Mouse (Mus musculus) kidney, embryonic 15.5 days (tissue): ENCODE measurements around the gene Ppp1r15a. TPM values are rescaled to one million over a fixed set of nuclear protein-coding genes. Genes with fewer than 3 reads are reported as not detected.
"Not testable (repeated sequence)": the region's sequence is repeated elsewhere in the genome, so short reads cannot be mapped to it uniquely, and the experiment has no call there.

Experiments used
- ATAC-seq: fragments of 200-750 bp; cut with Nextera tagmentation; replicated peaks from 2 replicates; pipeline ENCODE4 v1.8.0; 2017; ENCODE audit warnings: moderate TSS enrichment; ENCODE audit not compliant: low FRiP score
- H3K27ac ChIP-seq: fragments of 300-500 bp; sonication (generic); 2 replicates; pipeline ENCODE4 v1.5.1; 2015; ENCODE audit warnings: mild to moderate bottlenecking, inconsistent platforms
- H3K27me3 ChIP-seq: fragments of 300-500 bp; sonication (generic); 2 replicates; pipeline ENCODE4 v1.6.1; 2015; ENCODE audit warnings: inconsistent platforms
- H3K36me3 ChIP-seq: fragments of 300-500 bp; sonication (generic); 2 replicates; pipeline ENCODE4 v1.6.1; 2015; ENCODE audit warnings: inconsistent platforms
- H3K4me1 ChIP-seq: fragments of 300-500 bp; sonication (generic); 2 replicates; pipeline ENCODE4 v1.6.1; 2015; ENCODE audit warnings: inconsistent platforms
- H3K4me2 ChIP-seq: fragments of 300-500 bp; sonication (generic); 2 replicates; pipeline ENCODE4 v1.6.1; 2015; ENCODE audit warnings: moderate library complexity, mild to moderate bottlenecking, inconsistent platforms
- H3K4me3 ChIP-seq: fragments of 300-500 bp; sonication (generic); replicated peaks from 2 replicates; pipeline ENCODE4 v1.5.1; 2015; ENCODE audit warnings: mild to moderate bottlenecking, inconsistent platforms
- H3K9ac ChIP-seq: fragments of 300-500 bp; sonication (generic); 2 replicates; pipeline ENCODE4 v1.6.1; 2015; ENCODE audit warnings: mild to moderate bottlenecking, inconsistent platforms
- H3K9me3 ChIP-seq: fragments of 300-500 bp; sonication (generic); replicated peaks from 2 replicates; pipeline ENCODE4 v1.6.1; 2016; ENCODE audit warnings: inconsistent platforms
- WGBS: fragments of 180-500 bp; shearing (Covaris S2); methylation state at CpG from one replicate; pipeline ENCODE4 v1.1.7; 2015; ENCODE audit warnings: mixed read lengths; 5-methylcytosine and 5-hydroxymethylcytosine counted together
- polyA plus RNA-seq: library from polyadenylated mRNA; unstranded; fragments of >200 nt; fragmentation: Nextera tagmentation; extraction: Ambion mirVana; gene quantifications from 2 replicates; pipeline ENCODE4 v1.2.1, GENCODE M21; 2015

Gene Ppp1r15a
- polyA plus RNA-seq, 1 experiment from 2014 or later: 24.7 TPM

- H3K36me3 ChIP-seq: 0 out of 2 replicates have a peak, but pooled peaks cover 4% of the 10 kb centered on the region
These were observed 18.5 kb upstream of the Ppp1r15a start for GRCm38 (mm10) chr7:45544525-45544924.

GRCm38 (mm10) chr7:45540213-45540612 lies 14.1 kb upstream of the Ppp1r15a start:
- peaks cover 20% of the 10 kb centered on the region for H3K4me1 ChIP-seq
- no peak overlapping the region for H3K4me2 ChIP-seq
- no peak for ATAC-seq
- H3K9me3 ChIP-seq: 0 out of 2 replicates have a peak, but pooled peaks cover 3% of the 10 kb centered on the region
- no peaks in the 10 kb centered on the region for H3K27me3 ChIP-seq
- H3K36me3 ChIP-seq: 0 out of 2 replicates have a peak, but pooled peaks cover 4% of the 10 kb centered on the region
- H3K27ac ChIP-seq: no peak overlapping the region
- no peak overlapping the region for H3K4me3 ChIP-seq
- WGBS: 43% methylated on average over 2 of the region's 2 CpGs
- H3K9ac ChIP-seq: no peak overlapping the region

More at GRCm38 (mm10) chr7:45544525-45544924, 18.5 kb upstream of the Ppp1r15a start:
- Histone ChIP-seq H3K9ac (no peak overlapping the region), H3K27ac (no peak overlapping the region), H3K4me3 (no peak overlapping the region), H3K4me1 (0 out of 2 replicates have a peak, but pooled peaks cover 4% of the 10 kb centered on the region), H3K4me2 (no peak overlapping the region), H3K9me3 (0 out of 2 replicates have a peak, but pooled peaks cover 3% of the 10 kb centered on the region), H3K27me3 (no peaks in the 10 kb centered on the region)
- no peak for ATAC-seq
- 92% methylated on average over 1 of the region's 1 CpGs for WGBS

- Histone ChIP-seq H3K4me1 (peaks cover 20% of the 10 kb centered on the region), H3K27me3 (no peaks in the 10 kb centered on the region), H3K27ac (no peak overlapping the region), H3K36me3 (no peaks in the 10 kb centered on the region), H3K4me2 (no peak overlapping the region), H3K4me3 (no peak overlapping the region), H3K9me3 (no peaks in the 10 kb centered on the region), H3K9ac (no peak overlapping the region)
- no peak for ATAC-seq
- 73% methylated on average over 3 of the region's 3 CpGs for WGBS
These were observed 13.0 kb upstream of the Ppp1r15a start for GRCm38 (mm10) chr7:45539095-45539494.

- peaks cover 20% of the 10 kb centered on the region for H3K4me1 ChIP-seq
- peak overlapping the region; percentile 86 for H3K4me2 ChIP-seq
- H3K4me3 ChIP-seq: peak overlapping the region; percentile 60
- no peaks in the 10 kb centered on the region for H3K36me3 ChIP-seq
- H3K27ac ChIP-seq: no peak overlapping the region
- H3K27me3 ChIP-seq: no peaks in the 10 kb centered on the region
- 2% methylated on average over 29 of the region's 29 CpGs for whole genome bisulfite sequencing
- peak; percentile 68 for ATAC-seq
- H3K9me3 ChIP-seq: no peaks in the 10 kb centered on the region
- peak overlapping the region; percentile 50; the same call in 1 of the 2 replicates for H3K9ac ChIP-seq
These were observed 12.3 kb upstream of the Ppp1r15a start for GRCm38 (mm10) chr7:45538163-45539041.

GRCm38 (mm10) chr7:45537602-45538001 lies 11.5 kb upstream of the Ppp1r15a start:
- Histone ChIP-seq H3K9me3 (no peaks in the 10 kb centered on the region), H3K4me2 (peak overlapping the region; percentile 86), H3K36me3 (no peaks in the 10 kb centered on the region), H3K27ac (no peak overlapping the region), H3K4me1 (peaks cover 20% of the 10 kb centered on the region), H3K9ac (peak overlapping the region; percentile 50; the same call in 1 of the 2 replicates), H3K27me3 (no peaks in the 10 kb centered on the region), H3K4me3 (peak overlapping the region; percentile 60)
- no peak for ATAC-seq
- WGBS: 86% methylated on average over 10 of the region's 10 CpGs

- H3K9ac ChIP-seq: no peak overlapping the region
- H3K4me1 ChIP-seq: peaks cover 20% of the 10 kb centered on the region
- H3K9me3 ChIP-seq: no peaks in the 10 kb centered on the region
- no peak overlapping the region for H3K27ac ChIP-seq
- no peak overlapping the region for H3K4me2 ChIP-seq
- WGBS: 79% methylated on average over 1 of the region's 1 CpGs
- H3K27me3 ChIP-seq: no peaks in the 10 kb centered on the region
- H3K4me3 ChIP-seq: no peak overlapping the region
- no peak for ATAC-seq
- H3K36me3 ChIP-seq: no peaks in the 10 kb centered on the region
These were observed 9.6 kb upstream of the Ppp1r15a start for GRCm38 (mm10) chr7:45535676-45536075.

GRCm38 (mm10) chr7:45530643-45531042 lies 4.6 kb upstream of the Ppp1r15a start:
- peaks cover 31% of the 10 kb centered on the region for H3K4me1 ChIP-seq
- no peak overlapping the region for H3K4me3 ChIP-seq
- no peaks in the 10 kb centered on the region for H3K9me3 ChIP-seq
- peak overlapping the region; percentile 44 for H3K4me2 ChIP-seq
- ATAC-seq: no peak
- 57% methylated on average over 2 of the region's 2 CpGs for WGBS
- H3K9ac ChIP-seq: peak overlapping the region; percentile 15; the same call in 1 of the 2 replicates
- no peaks in the 10 kb centered on the region for H3K36me3 ChIP-seq
- no peaks in the 10 kb centered on the region for H3K27me3 ChIP-seq
- peak overlapping the region; percentile 75 for H3K27ac ChIP-seq

- Histone ChIP-seq H3K27ac (peak overlapping the region; percentile 75), H3K4me1 (peaks cover 43% of the 10 kb centered on the region), H3K4me3 (no peak overlapping the region), H3K9me3 (no peaks in the 10 kb centered on the region), H3K4me2 (peak overlapping the region; percentile 44), H3K27me3 (no peaks in the 10 kb centered on the region), H3K9ac (no peak overlapping the region), H3K36me3 (peaks cover 3% of the 10 kb centered on the region)
- 6% methylated on average over 6 of the region's 6 CpGs for WGBS
- no peak for ATAC-seq
These were observed 3.4 kb upstream of the Ppp1r15a start for GRCm38 (mm10) chr7:45529461-45529860.

- Histone ChIP-seq H3K36me3 (peaks cover 14% of the 10 kb centered on the region), H3K4me1 (peaks cover 63% of the 10 kb centered on the region), H3K4me3 (peak overlapping the region; percentile 79; the same call in 1 of the 2 replicates), H3K27ac (peak overlapping the region; percentile 83)
- H3K9me3 ChIP-seq, H3K4me2 ChIP-seq, H3K27me3 ChIP-seq, H3K9ac ChIP-seq, ATAC-seq: not testable (repeated sequence)
- WGBS: 88% methylated on average over 6 of the region's 6 CpGs
These were observed 1.1 kb upstream of the Ppp1r15a start for GRCm38 (mm10) chr7:45527169-45527568.

GRCm38 (mm10) chr7:45526474-45527120 lies 529 bp upstream of the Ppp1r15a start:
- Histone ChIP-seq H3K9ac (peak overlapping the region; percentile 83), H3K27ac (peak overlapping the region; percentile 83), H3K27me3 (no peaks in the 10 kb centered on the region), H3K36me3 (peaks cover 14% of the 10 kb centered on the region), H3K4me3 (peak overlapping the region; percentile 79), H3K9me3 (no peaks in the 10 kb centered on the region), H3K4me2 (peak overlapping the region; percentile 80), H3K4me1 (peaks cover 65% of the 10 kb centered on the region)
- 22% methylated on average over 7 of the region's 7 CpGs for WGBS
- no peak for ATAC-seq

- Histone ChIP-seq H3K27me3 (no peaks in the 10 kb centered on the region), H3K4me1 (peaks cover 62% of the 10 kb centered on the region), H3K4me3 (peak overlapping the region; percentile 79), H3K9ac (peak overlapping the region; percentile 83), H3K4me2 (peak overlapping the region; percentile 80), H3K27ac (peak overlapping the region; percentile 83), H3K36me3 (peaks cover 14% of the 10 kb centered on the region), H3K9me3 (no peaks in the 10 kb centered on the region)
- ATAC-seq: 0 out of 2 replicates have a peak, but pooled peaks have one; percentile 0
- 18% methylated on average over 12 of the region's 12 CpGs for WGBS
These were observed 1.0 kb downstream of the Ppp1r15a start for GRCm38 (mm10) chr7:45524841-45525621.
